Mouse (Mus musculus) intestine, embryonic 15.5 days (tissue): ENCODE results near the gene Tyk2. TPM values are rescaled to one million over a fixed set of nuclear protein-coding genes. Genes with fewer than 3 reads are reported as not detected.

Experiments used
- ATAC-seq: fragments of 200-750 bp; cut with Nextera tagmentation; 2 replicates; pipeline ENCODE4 v1.8.0; 2017; ENCODE audit warnings: moderate TSS enrichment, moderate library complexity
- H3K27ac ChIP-seq: fragments of 300-500 bp; sonication (generic); 2 replicates; pipeline ENCODE4 v1.5.1; 2015; ENCODE audit warnings: mild to moderate bottlenecking, inconsistent platforms
- H3K27me3 ChIP-seq: fragments of 300-500 bp; sonication (generic); replicated peaks from 2 replicates; pipeline ENCODE4 v1.6.1; 2015; ENCODE audit warnings: inconsistent platforms
- H3K36me3 ChIP-seq: fragments of 300-500 bp; sonication (generic); 2 replicates; pipeline ENCODE4 v1.6.1; 2015; ENCODE audit warnings: inconsistent platforms
- H3K4me1 ChIP-seq: fragments of 300-500 bp; sonication (generic); replicated peaks from 2 replicates; pipeline ENCODE4 v1.6.1; 2015; ENCODE audit warnings: inconsistent platforms
- H3K4me2 ChIP-seq: fragments of 300-500 bp; sonication (generic); replicated peaks from 2 replicates; pipeline ENCODE4 v1.6.1; 2015; ENCODE audit warnings: mild to moderate bottlenecking, inconsistent platforms
- H3K4me3 ChIP-seq: fragments of 300-500 bp; sonication (generic); replicated peaks from 2 replicates; pipeline ENCODE4 v1.5.1; 2015; ENCODE audit warnings: inconsistent platforms
- H3K9ac ChIP-seq: fragments of 300-500 bp; sonication (generic); 2 replicates; pipeline ENCODE4 v1.6.1; 2015; ENCODE audit warnings: inconsistent platforms
- H3K9me3 ChIP-seq: fragments of 300-500 bp; sonication (generic); 2 replicates; pipeline ENCODE4 v1.6.1; 2016; ENCODE audit warnings: inconsistent platforms
- WGBS: fragments of 180-500 bp; shearing (Covaris S2); methylation state at CpG from one replicate; pipeline ENCODE4 v1.1.7; 2015; 5-methylcytosine and 5-hydroxymethylcytosine counted together
- polyA plus RNA-seq: library from polyadenylated mRNA; unstranded; fragments of >200 nt; fragmentation: Nextera tagmentation; extraction: Ambion mirVana; gene quantifications from 2 replicates; pipeline ENCODE4 v1.2.1, GENCODE M21; 2015

The Tyk2 gene
- polyA plus RNA-seq, 1 experiment from 2014 or later = 13.6 TPM

- no peak overlapping the region for H3K4me3 ChIP-seq
- 35% methylated on average over 15 of the region's 15 CpGs for WGBS
- no peak overlapping the region for H3K27ac ChIP-seq
- no peak for ATAC-seq
- no peaks in the 10 kb centered on the region for H3K9me3 ChIP-seq
- no peaks in the 10 kb centered on the region for H3K27me3 ChIP-seq
- no peak overlapping the region for H3K9ac ChIP-seq
- H3K4me1 ChIP-seq = 0 out of 2 replicates have a peak, but pooled peaks cover 5% of the 10 kb centered on the region
- H3K4me2 ChIP-seq = no peak overlapping the region; the same call in 1 of the 2 replicates
- H3K36me3 ChIP-seq = no peaks in the 10 kb centered on the region
Observed at GRCm38 (mm10) chr9:21100447-21101161, 30.4 kb downstream of the Tyk2 start.

GRCm38 (mm10) chr9:21097793-21098192, 33.2 kb downstream of the Tyk2 start:
- Histone ChIP-seq H3K4me1 (0 out of 2 replicates have a peak, but pooled peaks cover 5% of the 10 kb centered on the region), H3K27me3 (no peaks in the 10 kb centered on the region), H3K4me2 (no peak overlapping the region), H3K36me3 (no peaks in the 10 kb centered on the region; the same call in 1 of the 2 replicates), H3K9ac (no peak overlapping the region), H3K4me3 (no peak overlapping the region), H3K9me3 (no peaks in the 10 kb centered on the region), H3K27ac (no peak overlapping the region)
- ATAC-seq = peak; percentile 59
- 61% methylated on average over 8 of the region's 8 CpGs for WGBS

- Histone ChIP-seq H3K4me2 (no peak overlapping the region), H3K4me1 (0 out of 2 replicates have a peak, but pooled peaks cover 6% of the 10 kb centered on the region), H3K9ac (no peak overlapping the region), H3K4me3 (no peak overlapping the region), H3K36me3 (no peaks in the 10 kb centered on the region; the same call in 1 of the 2 replicates), H3K27me3 (no peaks in the 10 kb centered on the region), H3K27ac (no peak overlapping the region), H3K9me3 (no peaks in the 10 kb centered on the region)
- no peak for ATAC-seq
- 95% methylated on average over 4 of the region's 4 CpGs for WGBS
Observed at GRCm38 (mm10) chr9:21095958-21096357, 35.1 kb downstream of the Tyk2 start.

- Histone ChIP-seq H3K4me1 (peaks cover 21% of the 10 kb centered on the region), H3K9me3 (no peaks in the 10 kb centered on the region), H3K9ac (no peak overlapping the region), H3K36me3 (peaks cover 6% of the 10 kb centered on the region), H3K27ac (no peak overlapping the region), H3K27me3 (no peaks in the 10 kb centered on the region), H3K4me3 (no peak overlapping the region), H3K4me2 (no peak overlapping the region)
- 91% methylated on average over 9 of the region's 9 CpGs for WGBS
- no peak for ATAC-seq
Observed at GRCm38 (mm10) chr9:21093423-21093822, 37.6 kb downstream of the Tyk2 start.

- peak within 1 kb of the TSS; percentile 71 for H3K4me3 ChIP-seq
- H3K9me3 ChIP-seq = no peaks in the 10 kb centered on the region
- peak within 1 kb of the TSS; percentile 76 for H3K4me2 ChIP-seq
- peaks cover 23% of the 10 kb centered on the region for H3K4me1 ChIP-seq
- peaks cover 21% of the 10 kb centered on the region for H3K36me3 ChIP-seq
- H3K27ac ChIP-seq = peak within 1 kb of the TSS; percentile 95
- ATAC-seq = peak; percentile 99
- peak within 1 kb of the TSS; percentile 75 for H3K9ac ChIP-seq
- H3K27me3 ChIP-seq = no peaks in the 10 kb centered on the region
- under 1% methylated on average over 54 of the region's 54 CpGs for WGBS
Observed at GRCm38 (mm10) chr9:21091707-21092320, 39.2 kb downstream of the Tyk2 start, which contains the start of the genes Gm38431 and Raver1. Gm38431 (minus strand) TSS chr9:21091997. Raver1 (minus strand) TSS chr9:21092008.

- ATAC-seq = peak; percentile 58
- H3K27me3 ChIP-seq = no peaks in the 10 kb centered on the region
- H3K9ac ChIP-seq = peak overlapping the region; percentile 75
- H3K9me3 ChIP-seq = no peaks in the 10 kb centered on the region
- H3K4me3 ChIP-seq = peak overlapping the region; percentile 71
- H3K27ac ChIP-seq = peak overlapping the region; percentile 95
- peak overlapping the region; percentile 76 for H3K4me2 ChIP-seq
- peaks cover 27% of the 10 kb centered on the region for H3K36me3 ChIP-seq
- WGBS = 2% methylated on average over 24 of the region's 24 CpGs
- H3K4me1 ChIP-seq = peaks cover 28% of the 10 kb centered on the region
Observed at GRCm38 (mm10) chr9:21090972-21091706, 39.9 kb downstream of the Tyk2 start.

GRCm38 (mm10) chr9:21090537-21090936, 40.5 kb downstream of the Tyk2 start:
- peaks cover 31% of the 10 kb centered on the region for H3K36me3 ChIP-seq
- no peak for ATAC-seq
- peaks cover 29% of the 10 kb centered on the region for H3K4me1 ChIP-seq
- H3K9ac ChIP-seq = peak overlapping the region; percentile 75
- 82% methylated on average over 1 of the region's 1 CpGs for WGBS
- H3K4me2 ChIP-seq = peak overlapping the region; percentile 76
- no peaks in the 10 kb centered on the region for H3K9me3 ChIP-seq
- peak overlapping the region; percentile 71 for H3K4me3 ChIP-seq
- no peaks in the 10 kb centered on the region for H3K27me3 ChIP-seq
- H3K27ac ChIP-seq = 0 out of 2 replicates have a peak overlapping the region, but pooled peaks have one; percentile 95

- Histone ChIP-seq H3K27me3 (no peaks in the 10 kb centered on the region), H3K4me3 (no peak overlapping the region), H3K4me2 (no peak overlapping the region), H3K9ac (no peak overlapping the region), H3K9me3 (no peaks in the 10 kb centered on the region), H3K4me1 (peaks cover 8% of the 10 kb centered on the region; the same call in 1 of the 2 replicates), H3K27ac (no peak overlapping the region), H3K36me3 (peaks cover 64% of the 10 kb centered on the region)
- ATAC-seq = no peak
- WGBS = 88% methylated on average over 3 of the region's 3 CpGs
Observed at GRCm38 (mm10) chr9:21083324-21083723, 47.7 kb downstream of the Tyk2 start.

- no peaks in the 10 kb centered on the region for H3K27me3 ChIP-seq
- peaks cover 1% of the 10 kb centered on the region; the same call in 1 of the 2 replicates for H3K4me1 ChIP-seq
- H3K9me3 ChIP-seq = no peaks in the 10 kb centered on the region
- ATAC-seq = no peak
- H3K4me3 ChIP-seq = no peak overlapping the region
- H3K9ac ChIP-seq = no peak overlapping the region
- H3K27ac ChIP-seq = no peak overlapping the region
- H3K36me3 ChIP-seq = peaks cover 61% of the 10 kb centered on the region
- H3K4me2 ChIP-seq = no peak overlapping the region
- 89% methylated on average over 9 of the region's 9 CpGs for WGBS
Observed at GRCm38 (mm10) chr9:21081127-21081526, 49.9 kb downstream of the Tyk2 start.

- ATAC-seq = no peak
- Histone ChIP-seq H3K27me3 (no peaks in the 10 kb centered on the region), H3K4me2 (no peak overlapping the region), H3K9me3 (no peaks in the 10 kb centered on the region), H3K27ac (no peak overlapping the region), H3K4me1 (0 out of 2 replicates have a peak, but pooled peaks cover 6% of the 10 kb centered on the region), H3K36me3 (peaks cover 48% of the 10 kb centered on the region), H3K9ac (no peak overlapping the region), H3K4me3 (no peak overlapping the region)
- 88% methylated on average over 3 of the region's 3 CpGs for WGBS
Observed at GRCm38 (mm10) chr9:21075625-21076024, 55.4 kb downstream of the Tyk2 start.

- H3K4me2 ChIP-seq = no peak overlapping the region
- no peaks in the 10 kb centered on the region for H3K9me3 ChIP-seq
- H3K27ac ChIP-seq = no peak overlapping the region
- no peak for ATAC-seq
- H3K4me3 ChIP-seq = no peak overlapping the region
- WGBS = 74% methylated on average over 1 of the region's 1 CpGs
- peaks cover 34% of the 10 kb centered on the region for H3K36me3 ChIP-seq
- no peaks in the 10 kb centered on the region for H3K27me3 ChIP-seq
- no peak overlapping the region for H3K9ac ChIP-seq
- 0 out of 2 replicates have a peak, but pooled peaks cover 6% of the 10 kb centered on the region for H3K4me1 ChIP-seq
Observed at GRCm38 (mm10) chr9:21074173-21074572, 56.9 kb downstream of the Tyk2 start.
